Mouse (Mus musculus) heart, adult 8-10 months (tissue): ENCODE measurements around the gene Scarb1. TPM values are rescaled to one million over a fixed set of nuclear protein-coding genes. Genes with fewer than 3 reads are reported as not detected.

ENCODE experiments used
- DNase-seq: peaks from one replicate; pipeline ENCODE4 v3.0.0; 2022; ENCODE audit warnings: low spot score
- total RNA-seq, 4 experiments: library from RNA; stranded (reverse); gene quantifications; 2 replicates each; pipeline ENCODE4 v1.2.4; 2022

Gene Scarb1
- total RNA-seq, 4 experiments from 2014 or later, result 21.8 to 27.3 (median 25.7) TPM

DNA sequence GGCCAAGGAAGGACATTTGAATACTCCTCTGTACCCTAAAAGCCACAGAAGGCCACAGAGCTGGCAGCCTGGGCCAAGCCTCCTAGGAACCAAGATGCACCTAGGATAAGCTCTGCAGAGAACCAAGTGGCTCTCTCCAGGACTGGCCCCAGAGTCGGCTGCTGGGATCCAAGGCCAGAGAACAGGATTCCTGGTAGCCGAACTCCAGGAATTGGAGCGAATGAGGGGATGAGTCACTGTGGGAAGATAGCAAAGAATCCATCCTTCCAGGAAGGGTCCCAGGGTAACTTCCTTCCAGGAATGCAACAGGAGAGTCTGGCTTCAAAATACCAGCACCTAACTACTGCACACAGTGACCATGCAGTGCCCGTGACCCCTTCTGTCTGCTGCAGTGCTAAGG is 8.6 kb downstream of the Scarb1 start:
- no peak for DNase-seq

DNA sequence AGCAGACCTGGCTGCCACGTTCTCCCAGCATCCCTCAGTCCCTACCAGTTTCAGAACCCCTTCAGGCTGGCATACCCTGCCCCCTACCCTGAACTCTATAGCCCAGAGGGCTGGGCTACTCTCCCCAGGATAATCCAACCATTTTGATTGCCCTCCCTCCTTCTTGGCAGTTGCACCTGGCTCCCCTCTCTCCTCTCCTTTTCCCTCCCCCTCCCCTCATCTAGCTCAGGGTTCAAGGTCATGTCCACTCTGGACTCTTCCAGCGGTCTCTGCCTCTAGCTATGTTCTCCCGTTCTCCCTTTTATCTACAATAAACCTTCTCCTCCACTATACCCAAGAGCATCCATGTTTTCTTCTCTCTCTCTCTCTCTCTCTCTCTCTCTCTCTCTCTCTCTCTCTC is 9.1 kb downstream of the Scarb1 start:
- DNase-seq, result no peak

DNA sequence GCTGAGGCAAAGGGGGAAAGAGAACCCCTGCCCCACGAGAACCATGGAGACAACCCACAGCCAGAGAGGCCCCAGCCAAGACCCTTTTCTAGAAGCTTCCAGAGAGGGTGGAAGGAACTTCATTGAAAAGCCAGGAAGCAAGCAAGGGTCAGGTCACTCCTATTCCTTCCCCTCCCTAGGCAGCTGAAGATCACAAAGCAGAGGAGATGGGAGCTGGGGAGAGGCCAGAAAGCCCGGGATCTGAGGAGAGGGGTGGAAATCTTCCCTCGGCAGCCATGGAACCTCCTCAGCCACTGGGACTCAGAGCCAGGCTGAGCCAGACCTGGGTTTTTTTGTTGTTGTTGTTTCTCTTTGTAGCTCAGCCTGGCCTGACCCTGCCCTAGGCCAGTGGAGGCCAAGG is 9.8 kb downstream of the Scarb1 start:
- peak; percentile 60 for DNase-seq

DNA sequence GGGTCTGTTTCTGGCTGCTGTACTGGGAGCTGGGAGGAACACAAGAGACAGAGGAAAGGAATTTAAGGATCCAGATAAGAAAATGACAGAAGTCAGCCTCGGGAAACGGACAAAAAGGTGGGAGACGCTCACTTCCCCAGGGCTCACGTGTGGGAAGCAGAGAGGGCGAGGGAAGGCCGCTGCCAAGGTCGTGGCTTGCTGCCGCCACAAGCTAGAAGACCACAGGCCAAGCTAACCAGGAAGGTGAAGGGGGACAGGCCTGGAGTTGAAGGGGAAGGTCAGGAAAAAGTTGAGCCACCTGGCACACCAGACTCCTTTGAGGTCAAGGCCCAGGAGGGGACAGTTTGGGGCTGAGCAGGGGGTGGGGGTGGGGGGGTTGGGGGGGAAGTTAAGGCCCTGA is 10.2 kb downstream of the Scarb1 start:
- DNase-seq, result no peak

DNA sequence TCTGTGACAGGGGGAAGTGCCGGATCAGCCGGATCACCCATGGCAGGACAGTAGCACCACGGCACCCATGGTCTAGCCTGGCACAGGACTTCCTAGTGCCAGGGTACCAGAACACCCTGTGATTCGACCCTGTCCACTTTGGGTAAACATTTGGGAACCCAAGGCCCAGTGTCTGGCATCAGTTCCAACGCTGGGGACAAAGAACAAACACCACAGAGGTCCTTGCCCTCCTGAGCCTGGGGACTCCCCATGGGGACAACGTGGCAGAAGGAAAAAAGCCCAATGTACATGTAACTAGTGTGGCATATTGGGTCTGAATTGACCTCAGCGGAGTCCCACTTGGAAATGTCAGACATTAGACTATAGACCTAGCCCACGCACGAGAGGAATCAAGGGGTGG is 10.7 kb downstream of the Scarb1 start:
- DNase-seq, result no peak

DNA sequence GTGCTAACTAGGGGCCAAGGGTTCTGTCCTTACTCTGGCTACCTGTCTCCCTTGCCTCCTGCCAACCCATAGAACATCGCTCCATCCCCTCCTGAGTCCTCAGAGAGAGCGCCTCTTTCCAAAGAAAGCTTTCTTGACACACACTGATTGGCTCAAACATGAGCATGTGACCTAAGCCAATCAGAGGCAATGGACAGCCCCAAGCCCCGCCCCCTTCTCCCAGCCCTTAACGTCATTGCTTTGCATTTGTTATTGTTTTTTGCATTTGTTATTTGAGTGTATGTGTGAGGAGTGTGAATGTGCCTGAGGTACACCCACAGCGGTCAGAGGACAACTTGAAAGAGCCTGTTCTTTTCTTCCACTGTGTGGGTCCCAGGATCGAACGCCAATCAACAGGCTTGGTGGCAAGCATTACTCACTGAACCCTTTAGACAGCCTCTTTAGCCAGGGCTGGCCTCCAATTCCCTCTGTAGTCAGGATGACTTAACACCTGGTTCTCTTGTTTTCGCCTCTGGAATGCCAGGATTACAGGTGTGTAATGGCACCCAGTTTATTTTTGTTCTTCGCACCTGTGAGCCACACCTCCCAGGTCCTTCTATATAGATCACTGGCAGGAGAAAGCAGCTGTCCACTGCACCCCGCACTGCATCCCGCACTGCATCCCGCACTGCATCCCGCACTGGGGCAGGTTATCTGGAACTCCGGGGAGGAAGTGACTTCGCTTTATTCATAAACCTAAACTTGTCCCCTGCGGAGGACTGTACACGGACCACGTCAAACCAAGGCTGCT is 13.1 kb downstream of the Scarb1 start:
- DNase-seq, result no peak

DNA sequence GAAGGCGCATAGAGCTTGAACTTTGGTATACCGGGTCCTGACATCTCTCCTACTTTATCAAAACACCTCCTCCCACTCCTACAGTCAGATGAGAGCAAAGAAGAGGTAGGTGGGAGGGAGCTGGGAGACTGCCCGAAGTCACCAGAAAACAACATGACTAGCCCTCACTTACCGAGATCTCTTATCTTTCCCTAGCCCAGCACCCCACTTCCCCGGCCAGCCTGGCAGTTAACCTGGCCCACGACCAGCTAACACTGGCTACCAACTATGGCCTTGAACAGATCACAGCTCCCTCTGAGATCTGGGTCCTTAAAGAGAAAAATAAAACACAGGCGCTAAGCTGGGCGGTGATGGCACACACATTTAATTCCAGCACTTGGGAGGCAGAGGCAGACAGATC is 14.5 kb downstream of the Scarb1 start:
- no peak for DNase-seq

DNA sequence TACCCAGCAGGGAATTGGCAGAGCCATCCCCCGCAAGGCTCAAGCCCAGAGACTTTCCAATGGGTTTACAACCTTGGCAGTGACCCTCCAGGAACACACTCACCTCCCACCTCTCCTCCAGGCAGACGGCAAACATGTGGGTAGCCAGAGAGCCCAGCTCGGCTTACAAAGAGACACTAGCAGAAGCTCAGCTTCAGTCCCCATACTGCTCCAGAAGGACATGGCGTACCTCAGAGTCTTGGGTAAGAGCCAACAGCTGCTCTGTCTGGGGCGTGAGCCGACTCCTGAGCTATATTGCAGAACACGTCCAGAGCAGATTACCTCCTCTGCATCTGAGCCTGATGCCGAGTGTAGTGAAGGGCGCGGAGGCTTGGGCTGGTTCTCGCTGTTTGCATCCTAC is 15.0 kb downstream of the Scarb1 start:
- no peak for DNase-seq

DNA sequence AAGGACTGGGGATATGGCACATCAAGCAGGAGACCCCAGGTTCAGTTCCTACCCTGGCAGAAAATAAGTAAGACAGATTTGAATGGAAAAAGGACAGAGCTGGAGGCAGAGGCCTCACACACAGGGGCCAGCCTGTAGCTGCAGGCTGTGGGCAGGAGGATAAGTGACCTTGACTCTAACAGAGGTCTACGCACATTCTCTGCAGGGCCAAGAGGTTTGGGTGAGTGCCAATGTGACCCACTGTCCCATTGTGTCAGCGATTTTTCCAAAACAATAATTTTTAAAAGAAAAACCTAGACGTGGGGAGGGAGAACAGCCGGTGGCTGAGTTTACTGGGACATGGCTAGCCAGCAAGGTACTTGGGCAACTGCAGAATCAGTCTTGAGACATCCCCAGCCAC is 15.6 kb downstream of the Scarb1 start:
- DNase-seq, result no peak

DNA sequence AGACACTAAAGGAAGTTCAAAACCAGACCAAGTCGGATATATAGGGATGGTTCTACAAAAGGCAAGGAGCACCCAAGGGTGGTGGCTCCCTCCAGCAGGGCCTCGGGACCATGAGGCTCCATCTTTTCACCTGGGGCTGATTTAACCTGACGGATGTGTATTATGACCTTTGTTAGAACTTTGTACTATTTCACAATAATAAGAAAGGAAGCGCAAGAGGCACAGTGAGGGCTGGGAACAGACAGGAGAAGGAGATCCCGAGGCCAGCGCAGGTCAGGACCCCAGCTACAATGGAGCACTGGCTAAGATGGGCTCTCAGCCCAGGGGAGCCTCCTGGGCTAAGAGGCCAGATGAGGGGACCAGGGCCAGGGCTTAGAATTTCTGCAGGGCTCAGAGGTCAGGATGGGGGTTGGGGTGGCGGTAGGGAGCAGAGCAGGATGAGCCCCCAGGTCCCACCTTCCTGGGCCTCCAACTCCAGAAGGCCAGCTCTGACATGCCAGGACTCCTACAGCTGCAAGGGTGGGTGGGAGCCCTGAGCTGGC is 16.9 kb downstream of the Scarb1 start:
- no peak for DNase-seq

DNA sequence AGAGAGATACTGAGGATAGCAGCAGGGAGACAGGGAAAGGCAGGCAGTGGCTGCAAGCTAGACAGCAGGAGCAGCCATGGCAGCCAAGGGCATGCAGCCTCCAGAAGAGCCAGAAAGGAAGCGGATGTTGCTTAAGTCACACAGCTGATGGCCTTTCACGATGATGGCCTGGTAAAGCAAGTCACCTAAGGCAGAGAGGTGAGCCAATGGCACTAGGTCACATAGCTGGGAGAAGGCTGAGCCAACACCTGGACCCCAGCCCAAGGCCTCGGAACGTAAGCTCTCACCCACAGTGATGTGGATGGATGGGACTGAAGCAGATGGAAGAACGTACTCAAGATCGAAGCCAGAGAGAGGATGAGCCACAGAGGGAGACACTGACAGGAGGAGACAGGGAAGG is 17.8 kb downstream of the Scarb1 start:
- DNase-seq, result no peak

DNA sequence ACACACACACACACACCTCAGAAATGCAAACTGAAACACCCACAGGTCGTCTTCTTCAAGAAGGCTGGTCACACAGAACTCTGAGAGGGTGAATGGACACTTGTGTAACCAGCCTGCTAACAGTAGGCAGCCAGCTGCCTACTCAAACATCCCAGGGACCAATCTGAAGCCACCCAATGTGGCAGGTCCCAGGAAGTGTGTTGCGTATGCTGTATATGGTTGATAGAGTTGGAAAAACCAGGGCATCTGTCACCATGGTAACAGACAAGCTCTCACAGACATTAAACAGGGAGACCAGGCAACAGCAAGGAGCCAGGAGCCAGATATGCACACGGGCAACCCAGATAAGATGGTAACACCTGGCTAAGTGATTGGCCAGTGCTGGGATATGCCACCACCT is 19.1 kb downstream of the Scarb1 start:
- no peak for DNase-seq

DNA sequence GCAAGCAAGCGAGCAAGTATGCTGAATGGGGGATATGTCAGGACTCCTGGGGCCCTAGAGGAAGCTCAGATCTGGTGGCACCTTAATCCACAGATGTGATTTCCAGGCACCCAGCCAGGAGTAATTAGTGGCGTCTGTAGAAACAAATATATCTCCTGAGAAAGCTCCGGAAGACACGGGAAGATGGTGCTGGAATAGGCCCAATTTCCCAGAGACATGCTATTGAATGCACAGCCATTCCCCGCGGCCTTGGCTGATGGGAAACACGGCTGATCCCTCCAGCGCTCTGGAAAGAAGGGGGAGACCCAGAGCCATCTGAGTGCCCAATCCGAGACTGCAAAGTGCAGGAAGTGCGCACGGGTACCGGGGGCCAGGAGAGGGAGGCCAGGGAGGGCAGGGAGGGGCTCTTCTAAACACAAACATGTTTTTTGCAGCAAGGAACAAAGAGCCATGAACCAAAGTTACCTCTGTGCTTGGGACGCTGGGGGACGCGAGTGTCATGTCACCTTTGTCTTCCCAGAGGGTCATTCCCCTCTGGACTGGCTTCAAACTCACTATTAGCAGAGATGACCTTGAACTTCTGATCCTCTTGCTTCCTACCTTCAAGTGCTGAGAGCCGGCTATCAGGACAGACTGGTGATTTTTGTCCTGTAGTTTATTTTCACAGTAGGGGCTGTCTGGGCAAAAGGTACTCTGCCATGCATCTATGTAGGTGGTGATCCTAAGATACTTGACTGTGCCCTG is 21.7 kb downstream of the Scarb1 start:
- peak; percentile 84 for DNase-seq

DNA sequence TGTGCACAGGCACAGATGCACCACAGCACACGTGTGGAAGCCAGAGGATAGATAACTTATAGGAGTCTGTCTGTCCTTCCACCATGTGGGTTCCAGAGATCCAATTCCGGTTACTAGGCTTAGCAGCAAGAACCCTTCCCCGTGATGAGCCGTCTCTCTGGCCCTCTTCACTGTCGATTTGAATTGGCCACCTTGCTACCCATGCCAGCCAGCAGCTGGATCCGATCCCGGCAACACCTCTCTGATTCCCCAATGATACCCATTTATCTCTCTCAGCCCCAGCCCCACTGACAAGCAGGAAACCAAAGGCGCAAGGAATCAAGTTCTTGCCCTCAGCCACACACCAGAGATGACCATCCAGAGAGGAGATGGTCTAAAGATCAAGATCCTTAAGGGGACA is 22.9 kb downstream of the Scarb1 start:
- DNase-seq, result no peak

DNA sequence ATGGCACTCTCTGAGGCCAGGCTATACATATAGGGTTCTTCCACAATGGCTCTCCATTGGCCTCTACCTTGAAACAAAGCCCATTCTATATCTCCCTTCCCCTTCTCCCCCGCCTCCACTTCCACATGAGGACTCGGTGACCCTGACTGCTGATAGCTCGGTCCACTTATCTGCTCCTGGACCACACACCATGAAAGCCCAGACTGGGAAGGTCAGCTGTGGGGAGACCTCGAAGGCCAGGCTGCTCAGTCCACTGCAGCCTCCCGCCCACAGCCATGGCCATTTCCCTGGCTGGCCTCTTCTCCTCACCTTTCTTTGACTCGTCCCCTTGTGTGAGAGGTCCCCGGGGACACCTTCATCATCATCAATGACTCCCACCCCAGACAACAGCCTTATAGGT is 23.6 kb downstream of the Scarb1 start:
- no peak for DNase-seq

DNA sequence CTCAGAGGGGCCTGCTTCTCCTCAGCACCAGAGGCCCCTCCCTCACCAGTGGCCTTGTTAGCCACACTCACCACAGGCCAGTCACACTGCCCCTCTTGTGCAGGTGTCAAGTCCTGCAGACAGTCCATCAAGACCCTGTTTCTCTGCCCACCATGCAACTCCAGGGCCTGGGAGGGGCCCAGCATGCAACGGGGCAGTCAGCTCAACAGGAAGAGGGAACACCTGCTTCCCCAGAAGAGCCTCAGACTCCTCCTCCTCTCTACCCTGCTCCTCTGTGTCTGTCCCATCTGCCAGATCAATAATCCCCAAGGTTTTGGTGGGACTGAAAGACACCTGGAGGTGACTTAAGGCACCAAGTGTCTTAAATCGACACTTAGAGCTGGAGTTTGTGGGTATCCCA is 24.1 kb downstream of the Scarb1 start:
- DNase-seq, result no peak

DNA sequence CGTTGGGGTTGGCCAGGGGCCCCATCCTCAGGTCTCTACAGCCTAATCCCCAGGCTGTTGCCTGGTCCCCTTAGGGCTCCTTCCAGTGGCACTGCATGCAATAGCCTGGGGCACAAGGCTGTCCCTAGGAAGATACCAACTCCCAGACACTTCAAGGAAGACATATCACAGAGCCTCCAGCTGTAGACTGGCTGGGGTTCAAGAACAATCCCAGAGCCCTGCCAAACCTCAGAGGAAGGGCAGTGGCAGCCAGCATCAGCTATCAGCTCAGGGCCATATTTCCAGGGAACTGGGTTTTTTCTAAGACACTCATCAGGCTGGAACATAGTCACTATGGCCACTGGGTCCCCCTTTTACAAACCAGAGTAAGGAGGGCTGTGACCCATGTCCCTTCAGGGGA is 25.8 kb downstream of the Scarb1 start:
- DNase-seq, result no peak

DNA sequence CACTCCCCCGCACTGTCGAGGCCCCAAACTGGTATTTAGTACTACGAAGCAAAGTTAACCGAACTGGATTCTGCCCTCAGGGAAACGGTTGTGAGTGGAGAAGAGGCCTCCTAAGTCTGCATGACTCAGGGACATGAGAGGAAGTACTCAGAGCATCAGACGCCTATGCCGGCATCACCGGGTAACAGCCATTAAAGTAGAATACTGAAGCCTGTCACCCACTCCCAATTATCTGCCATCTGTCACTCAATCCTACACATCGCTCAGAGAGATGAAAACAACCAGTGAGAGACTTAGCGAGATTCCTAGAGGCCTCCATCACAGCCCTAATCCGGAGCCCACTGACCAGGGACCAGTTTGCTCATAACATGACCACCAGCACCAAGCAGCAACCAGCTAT is 26.9 kb downstream of the Scarb1 start:
- DNase-seq, result no peak

DNA sequence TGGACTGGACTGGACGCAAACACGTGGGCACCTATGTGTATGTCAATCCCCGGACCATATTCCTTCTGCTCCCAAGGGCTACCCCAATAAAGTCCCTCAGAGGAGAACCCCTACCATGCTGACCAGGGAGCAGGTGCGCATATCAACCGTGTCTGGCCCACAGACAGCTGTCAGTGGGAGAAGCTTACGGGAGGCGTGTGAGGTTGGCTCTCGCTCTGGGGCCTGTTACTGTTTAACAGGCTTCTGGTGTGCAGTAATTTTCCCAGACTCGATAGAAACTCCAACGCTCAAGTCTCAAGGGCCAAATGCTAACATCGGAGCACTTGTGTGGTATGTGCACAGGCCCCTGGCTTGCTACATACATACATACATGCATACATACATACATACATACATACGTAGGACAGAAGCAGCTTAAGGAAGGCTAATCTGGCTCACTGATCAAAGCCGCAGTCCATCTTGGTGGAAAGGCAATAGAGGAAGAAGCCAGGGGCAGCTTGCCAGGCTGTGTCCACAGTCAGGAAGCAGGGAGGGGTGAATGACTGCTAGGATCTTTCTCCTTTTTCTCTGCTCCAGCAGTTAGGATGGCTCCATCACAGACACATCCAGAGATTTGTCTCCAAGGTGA is 27.8 kb downstream of the Scarb1 start:
- peak; percentile 38 for DNase-seq

DNA sequence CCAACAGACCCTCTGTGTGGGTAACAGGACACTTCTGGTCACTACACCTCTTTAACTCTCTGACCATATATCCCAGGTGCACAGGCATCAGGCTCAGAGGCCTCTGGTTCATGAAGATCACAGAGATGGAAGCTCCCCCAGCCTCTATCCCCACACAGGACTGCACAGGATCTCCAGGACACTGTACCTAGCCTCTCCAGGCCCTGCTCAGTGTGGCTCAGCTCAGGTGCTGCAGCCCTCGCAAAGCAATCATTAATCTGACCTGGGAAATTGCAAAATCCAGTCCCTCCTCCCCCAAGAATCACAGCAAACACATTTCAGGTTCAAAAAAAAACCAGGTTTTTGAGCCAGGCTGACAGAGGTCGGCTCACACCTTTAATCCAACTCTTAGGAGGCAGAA is 29.9 kb downstream of the Scarb1 start:
- no peak for DNase-seq

DNA sequence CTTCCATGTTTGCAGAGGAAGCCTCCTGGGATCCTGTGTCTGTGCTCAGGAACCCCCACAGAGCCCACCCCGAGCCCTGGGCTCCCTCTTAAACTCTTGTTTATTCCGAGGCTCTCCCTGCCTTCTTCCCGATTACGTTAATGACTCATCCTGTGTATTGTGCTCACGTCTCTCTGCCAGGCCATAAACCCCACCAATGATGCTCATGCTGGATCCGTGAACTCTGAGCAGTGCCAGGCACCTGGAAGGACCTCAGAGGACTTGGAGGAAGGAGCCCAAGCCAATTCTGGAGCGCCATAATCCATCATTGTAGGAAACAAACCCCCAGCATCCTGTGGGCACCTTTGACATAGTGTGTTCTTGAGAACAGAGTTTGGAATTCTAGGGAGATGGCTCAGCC is 31.7 kb downstream of the Scarb1 start:
- DNase-seq, result no peak

DNA sequence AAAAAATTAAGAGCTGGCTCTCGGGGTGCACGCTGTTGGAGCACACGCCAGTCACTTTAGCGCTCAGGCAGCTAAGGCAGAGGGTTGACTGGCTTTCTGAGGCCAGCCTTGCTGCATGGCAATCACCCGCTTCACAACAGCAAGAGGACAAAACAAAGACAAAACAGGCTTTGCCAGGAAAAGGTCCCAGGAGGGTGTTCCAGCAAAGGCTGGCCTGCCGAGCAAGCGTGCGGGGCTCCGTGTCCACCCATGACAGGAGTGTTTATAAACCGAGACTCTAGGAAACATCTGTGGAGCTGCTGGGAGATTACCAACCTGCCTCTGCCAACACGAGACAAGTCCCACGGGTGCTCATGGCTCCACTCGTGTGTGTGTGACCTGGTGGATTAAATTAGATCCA is 34.1 kb downstream of the Scarb1 start:
- DNase-seq, result no peak

DNA sequence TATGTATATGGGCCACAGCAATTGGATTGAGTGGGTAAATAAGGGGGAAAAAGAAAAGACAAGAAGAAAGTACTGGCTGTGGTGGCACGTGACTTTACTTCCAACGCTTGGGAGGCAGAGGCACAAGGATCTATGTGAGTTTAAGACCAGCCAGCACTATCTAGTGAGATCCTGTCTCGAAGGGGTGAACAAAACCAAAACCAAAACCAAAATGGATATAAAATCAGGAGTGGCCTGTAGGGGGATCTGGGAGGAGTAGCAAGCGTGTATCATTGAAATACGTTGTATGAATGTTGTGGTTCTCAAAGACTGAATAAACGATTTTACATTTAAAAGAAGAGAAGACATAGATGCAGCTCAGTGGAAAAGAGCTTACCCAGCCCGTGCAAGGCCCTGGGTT is 34.5 kb downstream of the Scarb1 start:
- DNase-seq, result no peak
